Mouse (Mus musculus): ENCODE data around the gene Cops8.

The Cops8 gene

DNA sequence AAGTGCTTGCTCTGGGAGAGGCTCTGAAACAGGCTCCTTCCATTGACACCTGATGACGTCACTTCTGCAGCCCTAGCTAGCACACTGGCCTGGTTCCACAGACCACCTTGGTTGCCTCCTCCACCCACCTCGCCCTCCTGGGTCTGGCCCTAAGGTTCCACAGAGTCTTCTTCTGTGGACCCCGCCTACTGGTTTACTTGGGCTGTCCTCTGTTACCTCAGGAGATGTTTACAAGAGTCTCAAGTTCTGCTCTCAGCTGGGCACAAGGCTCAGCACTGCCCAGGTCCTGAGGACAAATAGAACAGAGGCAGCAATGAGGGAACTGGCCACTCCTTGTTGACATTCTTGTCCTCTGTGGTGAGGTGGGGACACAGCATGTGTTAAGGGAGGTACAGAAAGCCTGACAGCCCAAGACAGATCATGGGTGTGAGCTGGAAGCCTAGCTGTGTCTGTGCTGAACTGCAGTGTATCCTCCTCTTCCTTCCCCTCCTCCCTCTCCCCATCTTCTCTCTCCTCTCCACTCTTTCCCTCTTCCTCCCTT, 31.5 kb downstream of the Cops8 start:
- in situ Hi-C loops (cut with MboI; ENCODE audit: low pct_unique_long_range_greater_than_20kb in 1 of 2, low sequenced_read_pairs in 2 of 2, unreplicated experiment in 1 of 2), result no loop called here

DNA sequence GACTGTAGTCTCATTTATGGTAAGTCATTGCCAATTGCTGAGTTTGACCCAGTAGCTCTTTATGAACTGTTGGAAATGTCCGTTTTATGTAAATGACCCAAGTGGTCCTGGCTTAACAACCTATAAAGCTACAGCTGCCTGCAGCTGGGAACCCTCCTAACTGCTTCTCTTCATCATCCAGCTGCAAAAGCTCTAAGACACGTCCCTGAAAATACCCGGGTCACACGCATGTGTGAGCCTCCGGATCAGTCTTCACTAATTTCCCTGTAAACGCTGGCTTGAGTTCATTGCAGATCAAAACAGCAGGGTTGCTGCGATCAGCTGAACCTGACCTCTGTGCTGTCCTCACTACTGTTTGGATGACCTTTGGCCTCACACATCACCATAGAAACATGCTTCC, 35.6 kb downstream of the Cops8 start:
- in situ Hi-C loops (cut with MboI; ENCODE audit: low pct_unique_long_range_greater_than_20kb in 1 of 2, low sequenced_read_pairs in 2 of 2, unreplicated experiment in 1 of 2), result no loop called here

DNA sequence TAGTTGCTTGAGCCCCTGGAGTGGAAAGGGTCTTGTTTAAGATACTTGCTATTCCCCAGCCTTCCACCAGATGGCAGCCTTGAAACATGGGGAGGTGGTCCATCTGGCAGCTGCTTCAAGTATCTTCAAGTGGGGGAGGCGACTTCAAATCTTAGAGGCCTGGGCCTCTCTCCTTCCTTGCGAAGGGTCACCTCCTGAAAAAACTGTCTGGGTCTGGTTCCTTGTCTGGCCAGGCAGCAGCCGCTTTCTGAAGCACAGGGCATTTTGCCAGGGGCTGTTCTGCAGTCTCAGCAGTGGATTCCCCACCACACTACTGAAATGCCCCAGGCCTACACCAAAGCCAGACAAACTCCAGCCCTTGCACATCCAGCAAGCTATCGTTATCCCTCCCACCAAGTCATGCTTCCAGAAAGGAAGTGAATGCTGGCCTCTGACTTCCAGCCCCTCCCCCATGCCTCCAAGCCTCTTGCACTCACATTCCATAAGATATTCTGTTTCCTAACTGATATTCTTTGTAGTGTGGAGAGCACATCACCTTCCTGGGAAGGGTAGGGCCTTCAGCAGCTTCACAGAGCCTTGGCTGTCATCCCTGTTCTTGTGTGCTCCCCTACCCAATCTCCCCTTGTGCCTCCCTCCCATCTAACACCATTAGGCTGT, 48.1 kb downstream of the Cops8 start:
- in situ Hi-C loops (cut with MboI; ENCODE audit: low pct_unique_long_range_greater_than_20kb in 1 of 2, low sequenced_read_pairs in 2 of 2, unreplicated experiment in 1 of 2), result no loop called here

DNA sequence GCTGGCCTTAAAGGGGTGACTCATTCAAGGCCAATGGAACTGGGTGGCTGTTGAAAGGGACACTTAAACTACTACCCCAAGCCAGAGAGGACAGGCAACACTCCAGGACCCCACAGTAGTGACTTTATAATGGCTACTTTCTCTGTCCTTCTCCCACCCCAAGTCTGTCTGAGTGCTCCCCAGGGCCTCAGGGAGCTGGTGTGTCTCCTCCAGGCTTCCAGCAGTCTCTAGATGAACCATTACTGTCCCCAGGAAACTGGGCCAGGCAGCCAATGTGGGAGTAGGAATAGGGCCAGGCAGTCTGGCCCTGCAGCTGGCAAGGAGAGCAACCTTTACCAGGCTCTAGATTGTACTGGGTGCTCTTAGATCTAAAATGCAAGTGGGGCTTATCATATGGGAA, 49.0 kb downstream of the Cops8 start:
- in situ Hi-C loops (cut with MboI; ENCODE audit: low pct_unique_long_range_greater_than_20kb in 1 of 2, low sequenced_read_pairs in 2 of 2, unreplicated experiment in 1 of 2), result no loop called here

DNA sequence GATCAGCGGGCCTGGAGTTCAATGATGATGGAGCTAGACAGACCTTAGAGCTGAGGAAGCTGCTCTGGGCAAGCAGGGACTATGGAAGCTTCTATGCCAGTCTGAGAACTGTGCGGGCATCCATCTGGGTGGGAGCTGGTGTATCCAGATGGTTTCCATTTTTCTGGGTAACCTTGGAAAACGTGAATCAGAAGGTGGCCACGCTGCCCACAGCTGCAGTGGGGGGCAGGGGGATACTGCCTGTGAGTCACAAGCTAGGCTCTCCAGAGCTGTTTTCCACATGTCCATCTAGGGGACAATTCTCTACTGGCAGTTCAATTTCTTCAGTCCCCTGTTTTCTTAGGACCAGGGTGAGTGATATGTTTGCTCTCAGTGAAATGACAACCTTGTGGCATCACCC, 49.8 kb downstream of the Cops8 start:
- in situ Hi-C loops (cut with MboI; ENCODE audit: low pct_unique_long_range_greater_than_20kb in 1 of 2, low sequenced_read_pairs in 2 of 2, unreplicated experiment in 1 of 2), result no loop called here

DNA sequence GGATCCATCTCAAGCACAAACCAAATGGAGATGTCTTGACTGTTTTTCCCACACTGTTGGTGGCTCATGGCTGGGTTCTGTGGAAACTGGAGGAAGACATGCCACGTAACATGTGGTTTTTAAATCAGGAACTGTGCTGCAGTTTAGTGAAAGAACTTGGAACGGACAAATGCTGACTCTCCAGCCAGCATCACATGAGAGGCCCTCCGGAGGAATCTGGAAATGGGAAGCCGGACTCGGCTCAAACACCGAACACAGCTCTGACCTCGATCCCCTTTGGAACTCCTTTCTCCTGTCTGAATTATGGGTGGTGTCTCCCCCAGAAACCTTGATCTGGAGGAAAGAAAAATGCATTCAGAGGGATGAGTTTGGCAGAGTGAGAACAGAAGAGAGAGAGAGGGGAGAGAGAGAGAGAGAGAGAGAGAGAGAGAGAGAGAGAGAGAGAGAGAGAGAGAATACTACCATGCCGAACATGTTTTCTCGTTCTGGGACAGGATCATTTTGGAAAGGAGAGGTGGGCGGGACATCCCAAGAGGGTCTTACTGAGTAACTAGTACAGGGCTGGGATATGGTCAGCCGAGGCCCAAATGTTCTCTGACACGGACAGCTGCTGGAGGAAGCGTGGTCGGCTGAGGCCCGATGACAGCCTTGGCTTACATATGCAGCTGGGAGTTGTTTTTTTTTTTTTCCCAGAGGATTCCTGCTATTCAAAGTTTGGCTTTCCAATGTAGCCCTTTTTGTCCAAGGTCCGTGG, 53.9 kb downstream of the Cops8 start:
- in situ Hi-C loops (cut with MboI; ENCODE audit: low pct_unique_long_range_greater_than_20kb in 1 of 2, low sequenced_read_pairs in 2 of 2, unreplicated experiment in 1 of 2), result no loop called here

DNA sequence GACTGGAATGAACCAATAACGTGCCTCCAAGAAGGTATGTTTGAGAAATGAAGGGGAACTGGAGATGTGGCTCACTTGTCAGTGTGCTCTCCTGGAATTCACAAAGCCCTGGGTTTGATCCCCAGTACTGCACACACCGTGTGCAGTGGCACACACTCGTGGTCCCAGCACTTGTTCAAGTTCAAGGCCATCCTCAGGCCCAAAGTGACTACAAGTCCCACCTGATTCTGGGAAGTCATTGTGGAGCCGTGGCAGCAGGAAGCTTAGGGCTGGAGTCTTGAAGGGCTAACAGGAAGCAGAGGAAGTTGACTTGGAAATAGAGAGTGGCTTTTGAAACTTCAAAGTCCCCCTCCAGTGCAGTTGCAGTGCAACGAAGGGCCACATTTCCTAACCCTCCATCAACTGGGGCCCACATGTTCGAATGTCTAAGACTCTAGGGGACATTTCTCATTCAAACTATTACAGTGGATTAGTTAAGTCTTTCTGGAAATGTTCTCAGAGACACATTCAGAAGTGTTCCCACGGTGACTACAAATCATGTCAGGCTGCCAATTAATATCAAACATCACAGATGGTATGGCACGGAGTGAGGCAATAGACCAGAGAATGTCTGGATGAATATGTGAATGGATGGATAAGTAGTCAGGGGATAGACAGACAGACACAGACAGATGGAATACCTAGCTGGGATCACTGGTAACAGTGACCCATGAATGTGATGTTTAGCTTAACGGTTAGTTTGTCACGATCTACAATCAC, 54.7 kb downstream of the Cops8 start:
- in situ Hi-C loops (cut with MboI; ENCODE audit: low pct_unique_long_range_greater_than_20kb in 1 of 2, low sequenced_read_pairs in 2 of 2, unreplicated experiment in 1 of 2), result no loop called here

DNA sequence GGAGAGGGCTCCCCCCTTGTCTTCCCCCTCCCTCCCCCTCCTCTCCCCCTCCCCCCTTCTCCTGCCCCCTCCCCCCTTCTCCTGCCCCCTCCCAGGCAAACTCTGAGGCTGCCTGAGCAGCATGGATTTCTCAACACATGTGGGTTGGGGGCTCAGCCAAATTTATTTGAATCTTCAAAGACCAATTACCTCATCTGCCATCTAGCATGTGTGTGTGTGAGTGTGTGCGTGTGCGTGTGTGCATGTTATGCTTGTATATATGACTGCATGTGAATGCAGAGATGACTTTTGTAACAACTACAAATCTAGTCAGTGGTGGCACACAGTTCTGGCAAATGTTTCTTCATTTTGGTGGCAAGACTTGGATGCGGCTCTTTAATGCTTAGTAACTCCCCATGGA, 55.8 kb downstream of the Cops8 start:
- in situ Hi-C loops (cut with MboI; ENCODE audit: low pct_unique_long_range_greater_than_20kb in 1 of 2, low sequenced_read_pairs in 2 of 2, unreplicated experiment in 1 of 2), result no loop called here

DNA sequence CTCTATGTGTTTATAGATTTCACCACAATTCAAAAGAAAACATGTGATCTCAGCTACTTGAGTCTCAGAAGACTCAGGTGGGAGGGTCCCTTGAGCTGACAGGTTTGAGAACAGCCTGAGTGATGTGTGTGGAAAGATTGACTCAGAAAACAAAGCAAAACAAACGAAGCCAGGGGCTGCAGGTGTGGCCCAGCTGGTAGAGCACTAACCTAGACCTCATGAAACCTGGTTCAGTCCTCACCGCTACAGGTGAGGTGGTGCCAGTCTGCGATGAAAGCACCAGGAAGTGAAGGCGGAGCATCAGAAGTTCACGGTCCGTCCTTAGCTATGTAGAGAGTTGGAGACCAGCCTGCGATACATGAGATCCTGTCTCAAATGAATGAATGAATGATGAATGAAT, 57.4 kb downstream of the Cops8 start:
- in situ Hi-C loops (cut with MboI; ENCODE audit: low pct_unique_long_range_greater_than_20kb in 1 of 2, low sequenced_read_pairs in 2 of 2, unreplicated experiment in 1 of 2), result no loop called here

DNA sequence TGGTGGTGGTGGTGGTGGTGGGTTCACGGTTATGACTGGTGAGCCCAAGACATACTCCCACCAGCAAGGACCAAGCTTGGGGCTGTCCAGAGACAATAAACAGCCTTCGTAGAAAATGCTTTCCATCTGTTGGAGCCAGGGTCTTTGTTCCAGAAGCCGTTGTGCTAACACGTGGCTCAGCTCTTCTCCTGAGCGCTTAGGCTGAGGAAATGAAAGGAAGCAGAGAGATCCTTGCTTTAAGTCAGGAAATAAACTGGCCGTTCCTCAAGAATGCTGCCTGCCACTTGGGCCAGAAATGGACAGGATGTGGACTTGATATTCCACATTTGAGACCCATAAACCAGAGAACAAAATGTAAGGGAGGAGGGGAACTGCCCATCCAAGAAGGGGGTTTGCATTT, 59.7 kb downstream of the Cops8 start:
- in situ Hi-C loops (cut with MboI; ENCODE audit: low pct_unique_long_range_greater_than_20kb in 1 of 2, low sequenced_read_pairs in 2 of 2, unreplicated experiment in 1 of 2), result no loop called here
